Mouse (Mus musculus) neural tube, embryonic 14.5 days (tissue): ENCODE data around the gene March5. TPM values are rescaled to one million over a fixed set of nuclear protein-coding genes. Genes with fewer than 3 reads are reported as not detected.
"Not testable (repeated sequence)": the region's sequence is repeated elsewhere in the genome, so short reads cannot be mapped to it uniquely, and the experiment has no call there.

ENCODE experiments used
- ATAC-seq: fragments of 200-750 bp; cut with Nextera tagmentation; 2 replicates; pipeline ENCODE4 v1.8.0; 2017; ENCODE audit warnings: low read depth, mild to moderate bottlenecking, moderate TSS enrichment, moderate library complexity
- H3K27ac ChIP-seq: fragments of 300-500 bp; sonication (generic); 2 replicates; pipeline ENCODE4 v1.5.1; 2014; ENCODE audit warnings: low read depth, mild to moderate bottlenecking, control low read depth, low read length, moderate library complexity, mixed read lengths
- H3K27me3 ChIP-seq: fragments of 300-500 bp; sonication (generic); 2 replicates; pipeline ENCODE4 v1.6.1; 2014; ENCODE audit warnings: low read length; ENCODE audit not compliant: control insufficient read depth, insufficient read depth
- H3K36me3 ChIP-seq: fragments of 300-500 bp; sonication (generic); 2 replicates; pipeline ENCODE4 v1.6.1; 2014; ENCODE audit warnings: low read length, mixed read lengths; ENCODE audit not compliant: control insufficient read depth, insufficient read depth
- H3K4me1 ChIP-seq: fragments of 300-500 bp; sonication (generic); 2 replicates; pipeline ENCODE4 v1.6.1; 2014; ENCODE audit warnings: low read length; ENCODE audit not compliant: control insufficient read depth, insufficient read depth
- H3K4me2 ChIP-seq: fragments of 300-500 bp; sonication (generic); 2 replicates; pipeline ENCODE4 v1.6.1; 2014; ENCODE audit warnings: mild to moderate bottlenecking, low read depth, low read length, control low read depth
- H3K4me3 ChIP-seq: fragments of 300-500 bp; sonication (generic); 2 replicates; pipeline ENCODE4 v1.5.1; 2014; ENCODE audit warnings: low read depth, low read length, control low read depth, mixed read lengths
- H3K9ac ChIP-seq: fragments of 300-500 bp; sonication (generic); replicated peaks from 2 replicates; pipeline ENCODE4 v1.6.1; 2014; ENCODE audit warnings: low read depth, mild to moderate bottlenecking, control low read depth, low read length, mixed read lengths
- H3K9me3 ChIP-seq: fragments of 300-500 bp; sonication (generic); 2 replicates; pipeline ENCODE4 v1.6.1; 2016; ENCODE audit warnings: low read length; ENCODE audit not compliant: control insufficient read depth
- WGBS: fragments of 180-500 bp; shearing (Covaris S2); extraction: QIAGEN DNeasy Blood & Tissue Kit; methylation state at CpG from one replicate; pipeline ENCODE4 v1.1.7; 2014; 5-methylcytosine and 5-hydroxymethylcytosine counted together
- polyA plus RNA-seq: library from polyadenylated mRNA; unstranded; fragments of >200 nt; fragmentation: Nextera tagmentation; extraction: Ambion mirVana; gene quantifications from 2 replicates; pipeline ENCODE4 v1.2.1, GENCODE M21; 2014

The March5 gene
- polyA plus RNA-seq, 1 experiment from 2014 or later: 121 TPM

DNA sequence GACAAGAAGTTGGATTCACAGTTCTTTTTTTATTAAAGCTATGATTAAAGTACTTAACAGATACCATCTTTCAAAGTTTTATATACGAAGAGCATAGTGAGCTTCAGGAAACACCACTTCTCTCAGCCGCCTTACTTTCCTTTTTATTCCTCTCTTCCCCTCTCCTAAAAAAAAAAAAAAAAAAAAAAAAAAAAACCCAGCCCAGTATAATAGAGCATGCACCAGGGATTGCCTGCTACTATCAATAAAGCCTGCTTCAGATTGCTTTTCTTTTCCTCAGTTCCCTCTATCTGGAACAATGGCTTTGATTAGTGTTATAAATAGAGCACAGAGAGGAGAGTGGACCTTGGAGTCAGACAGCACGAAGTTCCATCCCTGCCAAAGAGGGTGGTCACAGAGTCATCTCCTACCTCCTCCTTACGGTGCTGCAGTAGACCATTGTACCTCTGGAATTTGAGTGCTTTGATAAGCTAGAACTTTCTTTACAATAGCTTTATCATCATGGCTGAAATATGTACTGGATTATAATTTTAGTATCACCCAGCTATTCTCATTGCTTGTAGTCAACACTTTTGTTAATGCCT, 30.4 kb upstream of the March5 start:
- H3K27me3 ChIP-seq: no peaks in the 10 kb centered on the region
- H3K4me1 ChIP-seq: peaks cover 15% of the 10 kb centered on the region; the same call in 1 of the 2 replicates
- H3K9me3 ChIP-seq: no peaks in the 10 kb centered on the region
- peak overlapping the region; percentile 42; the same call in 1 of the 2 replicates for H3K9ac ChIP-seq
- H3K4me2 ChIP-seq: peak overlapping the region; percentile 99
- no peaks in the 10 kb centered on the region for H3K36me3 ChIP-seq
- WGBS: 21% methylated on average over 4 of the region's 4 CpGs
- H3K27ac ChIP-seq: no peak overlapping the region
- peak overlapping the region; percentile 75 for H3K4me3 ChIP-seq
- ATAC-seq: no peak

DNA sequence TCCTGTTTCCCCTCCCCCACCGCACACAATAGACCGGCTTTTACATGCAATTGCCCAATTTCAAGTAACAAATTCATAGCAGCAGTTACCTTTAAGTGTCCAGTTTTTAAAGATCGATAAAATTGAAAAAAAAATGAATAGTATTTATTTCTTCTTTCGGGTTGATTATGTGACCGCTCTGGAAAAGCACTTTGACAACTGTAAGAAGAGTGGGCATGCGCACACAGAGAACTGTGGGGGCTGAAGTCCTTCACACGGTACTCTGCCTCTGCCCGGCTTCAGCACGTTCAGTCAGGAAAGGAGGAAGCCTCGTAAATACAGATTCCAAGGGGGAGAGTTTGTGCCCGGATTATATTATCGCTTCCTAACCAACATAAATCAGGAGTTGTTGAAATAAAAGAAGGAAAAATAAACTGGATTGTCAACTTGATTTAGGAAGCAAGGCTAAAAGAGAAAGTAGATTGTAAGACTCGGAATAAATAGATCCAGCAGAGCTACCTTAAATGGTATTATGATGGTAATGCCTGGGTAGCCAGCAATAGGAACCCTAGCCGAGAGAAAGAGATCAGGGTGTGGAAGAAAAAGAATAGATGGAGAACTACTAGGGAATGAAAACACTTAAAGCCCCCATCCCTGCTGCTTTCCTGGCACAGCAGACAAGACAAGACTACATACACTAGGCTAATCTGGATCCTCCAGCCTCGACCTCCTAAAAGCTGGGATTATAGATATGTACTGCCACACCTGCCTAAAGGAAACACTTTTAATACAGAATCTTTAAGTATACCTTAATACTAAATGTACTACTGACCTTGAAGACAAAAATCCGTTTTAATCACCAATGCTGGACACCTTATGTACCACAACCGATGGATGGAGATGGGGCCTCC, 29.3 kb upstream of the March5 start:
- Histone ChIP-seq H3K4me2 (peak overlapping the region; percentile 46), H3K4me3 (peak overlapping the region; percentile 75), H3K27ac (peak overlapping the region; percentile 46; the same call in 1 of the 2 replicates), H3K9me3 (no peaks in the 10 kb centered on the region), H3K36me3 (no peaks in the 10 kb centered on the region), H3K4me1 (0 out of 2 replicates have a peak, but pooled peaks cover 7% of the 10 kb centered on the region), H3K9ac (peak overlapping the region; percentile 29; the same call in 1 of the 2 replicates), H3K27me3 (no peaks in the 10 kb centered on the region)
- WGBS: 10% methylated on average over 17 of the region's 17 CpGs
- ATAC-seq: peak; percentile 83

DNA sequence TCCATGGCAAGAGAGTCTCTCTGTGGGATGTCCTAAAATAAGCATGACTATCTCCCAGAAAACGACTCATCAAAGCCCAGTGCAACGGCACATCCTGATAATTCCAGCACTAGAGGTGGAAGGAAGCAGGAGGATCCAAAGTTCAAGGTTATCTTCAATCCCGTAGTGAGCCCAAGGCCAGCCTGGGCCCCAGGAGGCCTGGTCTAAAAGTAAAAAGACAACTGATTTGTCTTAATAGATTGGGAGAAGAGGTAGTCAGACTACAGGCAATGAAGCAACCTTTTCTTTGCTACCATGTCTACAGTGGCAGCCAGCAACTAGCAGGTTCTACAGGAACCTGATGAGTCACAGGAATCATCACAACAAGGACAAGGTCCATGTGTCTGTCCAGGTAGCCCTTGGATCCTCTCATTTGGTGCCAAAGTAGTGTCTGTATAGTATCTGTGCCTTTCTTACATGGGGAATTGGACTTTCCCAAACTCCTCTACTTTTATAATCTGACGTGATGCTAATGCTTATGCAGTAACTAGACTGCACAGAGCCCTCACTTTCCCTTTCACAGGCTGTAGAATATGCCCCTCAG, 18.9 kb upstream of the March5 start:
- no peaks in the 10 kb centered on the region for H3K4me1 ChIP-seq
- no peak for ATAC-seq
- H3K27me3 ChIP-seq: no peaks in the 10 kb centered on the region
- H3K9ac ChIP-seq: no peak overlapping the region
- WGBS: 74% methylated on average over 4 of the region's 4 CpGs
- H3K4me2 ChIP-seq: no peak overlapping the region
- H3K9me3 ChIP-seq: no peaks in the 10 kb centered on the region
- no peaks in the 10 kb centered on the region for H3K36me3 ChIP-seq
- H3K4me3 ChIP-seq: no peak overlapping the region
- no peak overlapping the region for H3K27ac ChIP-seq

DNA sequence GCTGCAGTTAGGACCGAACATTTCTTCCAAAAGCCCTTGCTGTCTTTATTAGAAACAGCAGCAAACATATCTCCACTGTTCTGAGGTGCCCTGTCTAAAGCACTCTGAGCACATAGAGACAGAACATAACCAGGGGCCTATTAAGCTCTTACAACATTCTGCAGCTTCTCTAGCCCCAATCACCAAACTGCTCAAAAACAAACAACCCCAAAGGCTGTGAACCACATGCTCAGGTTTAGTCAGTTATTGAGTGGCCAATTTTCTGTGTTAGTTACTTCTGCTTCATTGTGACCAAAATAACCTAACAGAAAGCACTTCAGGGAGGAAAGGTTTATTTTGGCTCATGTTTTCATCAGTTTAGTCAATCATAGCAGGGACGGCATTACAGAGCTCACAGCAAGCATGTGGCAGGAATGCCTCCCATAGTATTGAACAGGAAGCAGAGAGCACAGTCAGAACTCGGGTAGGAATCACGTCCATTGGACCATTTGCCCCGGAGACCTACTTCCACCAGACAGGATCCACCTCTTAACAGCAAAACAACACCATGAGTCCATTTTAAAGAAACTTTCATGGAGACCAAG, 14.8 kb upstream of the March5 start:
- Histone ChIP-seq H3K9ac (no peak overlapping the region), H3K4me2 (no peak overlapping the region), H3K4me3 (no peak overlapping the region), H3K4me1 (no peaks in the 10 kb centered on the region), H3K27me3 (no peaks in the 10 kb centered on the region), H3K27ac (no peak overlapping the region), H3K36me3 (no peaks in the 10 kb centered on the region), H3K9me3 (no peaks in the 10 kb centered on the region)
- no peak for ATAC-seq
- WGBS: 81% methylated on average over 5 of the region's 5 CpGs

DNA sequence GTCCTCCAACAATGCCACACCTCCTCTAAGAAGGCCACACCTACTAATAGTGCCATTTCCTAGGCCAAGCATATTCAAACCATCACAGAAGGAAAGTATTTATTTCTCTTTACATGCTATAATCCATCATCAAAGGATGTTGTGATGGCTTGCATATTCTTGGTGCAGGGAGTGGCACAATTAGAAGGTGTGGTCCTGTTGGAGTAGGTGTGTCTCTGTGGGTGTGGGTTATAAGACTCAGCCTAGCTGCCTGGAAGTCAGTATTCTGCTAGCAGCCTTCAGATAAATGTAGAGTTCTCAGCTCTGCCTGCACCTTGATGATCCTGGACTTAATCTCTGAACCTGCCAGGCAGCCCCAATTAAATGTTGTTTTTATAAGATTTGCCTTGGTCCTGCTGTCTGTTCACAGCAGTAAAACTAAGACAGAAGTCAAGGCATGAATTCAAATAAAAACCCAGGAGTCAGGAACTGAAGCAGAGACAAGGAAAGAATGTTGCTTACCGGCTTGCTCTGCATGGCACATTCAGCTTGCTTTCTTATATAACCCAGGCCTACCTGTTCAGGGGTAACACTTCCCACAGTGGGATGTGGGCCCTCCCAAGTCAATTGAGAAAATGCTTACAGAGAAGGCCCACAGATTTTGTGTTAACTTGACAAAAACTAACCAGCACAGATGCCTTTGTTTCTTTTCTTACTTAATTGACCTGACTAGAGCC, 9.0 kb upstream of the March5 start:
- H3K4me1 ChIP-seq: no peaks in the 10 kb centered on the region
- H3K4me2 ChIP-seq: no peak overlapping the region
- no peak overlapping the region for H3K27ac ChIP-seq
- H3K9me3 ChIP-seq: no peaks in the 10 kb centered on the region
- H3K27me3 ChIP-seq: no peaks in the 10 kb centered on the region
- 86% methylated on average over 1 of the region's 1 CpGs for WGBS
- H3K9ac ChIP-seq: no peak overlapping the region
- ATAC-seq: no peak
- no peak overlapping the region for H3K4me3 ChIP-seq
- H3K36me3 ChIP-seq: no peaks in the 10 kb centered on the region

DNA sequence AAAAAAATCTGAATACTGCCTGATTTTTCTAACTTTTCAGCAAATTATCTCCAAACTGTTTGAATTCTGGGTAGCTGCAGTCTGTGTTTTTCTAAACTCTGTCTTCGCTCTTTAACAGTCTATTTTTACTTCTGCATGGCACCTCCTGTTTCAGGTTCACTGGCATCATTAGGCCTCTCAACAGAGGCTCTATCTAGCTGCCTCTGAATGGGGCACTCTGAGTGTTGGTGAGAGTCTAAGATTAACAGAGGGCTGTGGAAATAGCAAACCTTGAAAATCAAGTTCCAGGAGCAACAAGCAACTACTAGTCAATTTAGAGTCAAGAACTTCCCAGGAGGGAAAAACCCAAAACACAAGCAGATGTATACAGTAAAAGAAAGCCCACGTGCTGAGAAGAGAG, 7.5 kb upstream of the March5 start:
- 76% methylated on average over 2 of the region's 2 CpGs for WGBS
- Histone ChIP-seq H3K36me3 (no peaks in the 10 kb centered on the region), H3K27me3 (no peaks in the 10 kb centered on the region), H3K9me3 (no peaks in the 10 kb centered on the region), H3K4me1 (no peaks in the 10 kb centered on the region), H3K9ac (no peak overlapping the region), H3K4me3 (no peak overlapping the region), H3K27ac (no peak overlapping the region), H3K4me2 (no peak overlapping the region)
- ATAC-seq: no peak

DNA sequence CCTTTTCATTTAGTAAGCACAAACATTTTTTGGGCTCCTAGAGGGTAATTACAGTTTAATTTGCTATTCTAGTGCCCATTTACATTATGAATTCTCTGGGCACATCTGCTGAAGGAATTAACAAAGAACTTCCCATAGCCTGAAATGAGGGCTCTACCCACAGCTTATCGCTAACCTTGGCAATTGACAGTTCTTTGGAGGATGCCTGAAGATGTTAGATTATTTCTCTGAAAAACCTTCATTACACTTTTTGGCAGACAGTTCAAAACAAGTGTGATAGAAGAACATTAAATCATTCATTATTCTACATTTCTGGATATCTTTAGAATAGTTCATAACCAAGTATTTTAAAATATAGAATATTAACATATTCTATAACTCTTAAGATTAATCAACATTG, 4.0 kb upstream of the March5 start:
- no peak overlapping the region for H3K4me3 ChIP-seq
- H3K4me2 ChIP-seq: no peak overlapping the region
- H3K9ac ChIP-seq: no peak overlapping the region
- no peak overlapping the region for H3K27ac ChIP-seq
- 75% methylated on average over 1 of the region's 1 CpGs for WGBS
- H3K36me3 ChIP-seq: no peaks in the 10 kb centered on the region
- H3K4me1 ChIP-seq: peaks cover under 1% of the 10 kb centered on the region; the same call in 1 of the 2 replicates
- no peaks in the 10 kb centered on the region for H3K27me3 ChIP-seq
- H3K9me3 ChIP-seq: no peaks in the 10 kb centered on the region
- ATAC-seq: no peak

DNA sequence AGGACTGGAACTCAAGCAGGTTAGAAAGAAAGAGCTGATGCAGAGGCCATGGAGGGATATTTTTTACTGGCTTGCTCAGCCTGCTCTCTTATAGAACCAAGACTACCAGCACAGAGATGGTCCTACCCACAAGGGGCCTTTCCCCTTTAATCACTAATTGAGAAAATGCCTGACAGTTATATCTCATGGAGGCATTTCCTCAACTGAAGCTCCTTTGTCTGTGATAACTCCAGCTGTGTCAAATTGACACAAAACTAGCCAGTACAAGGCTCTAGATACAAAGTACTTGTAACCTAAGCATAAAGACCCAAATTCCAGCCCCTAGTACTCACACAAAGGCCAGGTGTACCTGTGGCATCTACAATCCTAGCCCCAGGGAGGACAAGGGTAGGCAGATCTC, 2.2 kb upstream of the March5 start:
- H3K4me1 ChIP-seq: peaks cover 15% of the 10 kb centered on the region
- H3K9ac ChIP-seq, H3K4me3 ChIP-seq, H3K27me3 ChIP-seq, H3K9me3 ChIP-seq, H3K4me2 ChIP-seq, H3K36me3 ChIP-seq, H3K27ac ChIP-seq, ATAC-seq: not testable (repeated sequence)
